Mouse (Mus musculus): ENCODE data around the gene Ttc16. TPM values are rescaled to one million over a fixed set of nuclear protein-coding genes. Genes with fewer than 3 reads are reported as not detected.

Ttc16 gene
- polyA plus RNA-seq, 1 experiment: 0.21 TPM

DNA sequence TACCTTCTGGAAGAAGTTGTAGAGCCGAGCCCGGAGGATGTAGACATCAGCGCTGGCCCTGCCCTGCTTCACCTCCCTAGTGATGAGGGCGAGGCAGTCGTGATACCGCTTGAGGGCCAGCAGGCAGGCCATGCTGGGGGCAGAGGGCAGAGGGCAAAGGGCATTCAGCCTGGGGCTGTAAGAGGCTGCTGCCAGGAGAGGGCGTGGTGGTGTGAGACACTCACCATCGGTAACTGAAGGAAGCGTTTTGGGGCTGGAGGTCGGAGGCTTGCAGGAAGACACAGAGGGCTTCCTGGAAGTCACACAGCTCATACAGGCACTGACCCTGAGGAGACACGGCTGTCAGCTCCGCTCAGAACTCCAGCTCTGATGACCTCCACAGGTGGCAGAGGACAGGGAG, 3.5 kb downstream of the Ttc16 start:
- H3K36me3 ChIP-seq (ENCODE audit: control insufficient read depth, insufficient read depth, low read length): no peaks in the 10 kb centered on the region
- H3K4me1 ChIP-seq (ENCODE audit: control insufficient read depth, insufficient read depth, insufficient read length): peaks cover 5% of the 10 kb centered on the region
- H3K27ac ChIP-seq (ENCODE audit: insufficient read depth, low read length): no peak overlapping the region
- no peak for DNase-seq (ENCODE audit: low read depth in 1 of 2, low spot score in 2 of 2)
- no peaks in the 10 kb centered on the region for H3K27me3 ChIP-seq (ENCODE audit: control insufficient read depth, insufficient read depth, low read length)
- TF ChIP-seq CTCF (IDR thresholded peaks at IDR 0.05; ENCODE audit: extremely low read depth, insufficient read depth, insufficient read length, insufficient replicate concordance) (no peak), POLR2A (IDR thresholded peaks at IDR 0.05; ENCODE audit: low read depth, low read length) (no peak)
- H3K4me3 ChIP-seq (ENCODE audit: extremely low read depth, insufficient read depth, insufficient read length): no peak overlapping the region
- 60% methylated on average over 12 of the region's 12 CpGs for WGBS

DNA sequence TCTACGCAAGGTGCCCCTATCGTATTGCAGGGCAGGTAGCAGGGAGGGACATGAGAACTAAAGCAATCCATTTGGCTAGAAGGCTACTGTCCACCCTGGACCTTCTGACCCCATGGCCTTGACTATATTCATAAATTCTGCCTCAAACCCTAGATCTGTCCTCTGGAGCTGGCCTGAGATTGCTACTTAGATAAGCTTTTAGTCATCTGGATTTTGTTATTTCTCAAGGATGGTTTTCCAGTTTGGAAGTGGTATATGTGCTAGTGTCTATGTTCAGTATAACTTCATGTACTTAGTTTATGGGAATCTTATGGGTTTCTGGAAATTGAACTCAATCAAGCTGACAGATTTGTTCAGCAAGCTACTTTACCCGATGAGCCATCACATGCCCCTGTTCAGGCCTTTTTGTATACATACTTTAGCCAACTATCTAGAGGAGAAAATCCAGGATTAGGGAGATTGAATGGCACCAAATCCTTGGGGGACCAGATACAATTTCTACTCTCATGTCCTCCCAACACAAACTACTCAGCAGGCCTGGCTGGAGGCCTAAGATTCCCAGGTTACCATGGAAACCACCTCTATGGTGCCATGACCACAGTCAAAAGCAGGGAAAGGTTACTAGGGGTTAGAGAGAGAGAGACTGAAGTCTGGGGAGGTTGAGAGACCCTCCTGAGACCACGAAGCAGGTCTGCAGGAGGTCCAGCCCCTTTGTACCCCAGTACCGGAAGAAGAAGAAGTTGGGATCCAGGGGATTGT, 5.9 kb downstream of the Ttc16 start:
- 89% methylated on average over 5 of the region's 5 CpGs for whole genome bisulfite sequencing
- Histone ChIP-seq H3K36me3 (ENCODE audit: control insufficient read depth, insufficient read depth, low read length) (no peaks in the 10 kb centered on the region), H3K27me3 (ENCODE audit: control insufficient read depth, insufficient read depth, low read length) (no peaks in the 10 kb centered on the region), H3K27ac (ENCODE audit: insufficient read depth, low read length) (no peak overlapping the region), H3K4me1 (ENCODE audit: control insufficient read depth, insufficient read depth, insufficient read length) (no peaks in the 10 kb centered on the region), H3K4me3 (ENCODE audit: extremely low read depth, insufficient read depth, insufficient read length) (no peak overlapping the region)
- no peak for DNase-seq (ENCODE audit: low read depth in 1 of 2, low spot score in 2 of 2)
- TF ChIP-seq POLR2A (IDR thresholded peaks at IDR 0.05; ENCODE audit: low read depth, low read length): no peak
- no peak for TF ChIP-seq CTCF (IDR thresholded peaks at IDR 0.05; ENCODE audit: extremely low read depth, insufficient read depth, insufficient read length, insufficient replicate concordance)

DNA sequence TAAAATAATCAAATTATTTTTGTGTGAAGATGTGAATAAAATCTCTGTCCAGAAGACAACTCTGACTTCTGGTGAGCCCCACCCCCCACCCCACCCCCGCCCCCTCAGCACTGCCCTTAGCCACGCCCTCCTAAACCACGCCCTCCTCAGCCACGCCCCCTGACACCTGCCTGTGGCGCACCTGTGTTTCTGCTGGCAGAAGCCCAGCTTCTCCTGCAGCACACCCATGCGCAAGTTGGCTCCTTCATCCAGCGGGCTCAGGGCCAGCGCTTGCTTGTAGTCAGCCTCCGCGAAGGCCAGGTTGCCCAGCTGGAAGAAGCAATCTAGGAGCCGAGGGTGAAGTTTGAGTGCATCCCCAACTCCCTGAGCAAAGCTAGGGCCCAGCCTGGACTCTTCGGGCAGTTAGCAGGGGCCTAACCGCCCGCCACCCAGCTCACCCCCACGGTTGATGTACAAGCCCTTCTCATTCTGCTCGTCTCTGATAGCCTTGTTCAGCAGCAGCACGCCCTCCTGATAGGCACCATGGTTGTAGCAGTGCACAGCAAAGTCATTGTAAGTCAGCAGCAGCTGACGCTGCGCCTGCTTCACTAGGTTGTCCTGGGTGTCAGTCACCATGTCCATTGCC, 6.7 kb downstream of the Ttc16 start:
- H3K4me1 ChIP-seq (ENCODE audit: control insufficient read depth, insufficient read depth, insufficient read length): no peaks in the 10 kb centered on the region
- 81% methylated on average over 19 of the region's 19 CpGs for WGBS
- no peak overlapping the region for H3K27ac ChIP-seq (ENCODE audit: insufficient read depth, low read length)
- no peak overlapping the region for H3K4me3 ChIP-seq (ENCODE audit: extremely low read depth, insufficient read depth, insufficient read length)
- no peaks in the 10 kb centered on the region for H3K36me3 ChIP-seq (ENCODE audit: control insufficient read depth, insufficient read depth, low read length)
- TF ChIP-seq POLR2A (IDR thresholded peaks at IDR 0.05; ENCODE audit: low read depth, low read length): no peak
- TF ChIP-seq CTCF (IDR thresholded peaks at IDR 0.05; ENCODE audit: extremely low read depth, insufficient read depth, insufficient read length, insufficient replicate concordance): no peak
- no peak for DNase-seq (ENCODE audit: low read depth in 1 of 2, low spot score in 2 of 2)
- no peaks in the 10 kb centered on the region for H3K27me3 ChIP-seq (ENCODE audit: control insufficient read depth, insufficient read depth, low read length)

DNA sequence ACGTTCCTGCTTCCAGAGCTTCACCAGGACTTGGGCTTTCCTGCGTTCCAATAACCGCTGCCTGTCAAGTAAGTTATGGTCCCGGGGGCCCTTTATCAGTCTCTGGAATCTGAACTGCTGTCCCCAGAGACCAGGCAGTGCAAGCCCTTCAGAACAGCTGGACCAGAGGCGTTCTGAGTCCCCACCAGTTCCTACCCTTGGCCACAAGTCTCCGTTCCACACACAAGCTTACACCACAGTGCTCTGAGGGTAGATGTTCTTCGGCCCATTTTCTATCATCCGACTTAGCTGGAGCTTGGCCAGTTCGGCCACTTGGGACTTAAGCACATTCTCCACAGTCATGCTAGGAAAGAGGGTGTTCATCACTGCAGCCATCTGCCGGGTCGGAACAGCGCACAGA, 8.2 kb downstream of the Ttc16 start:
- H3K27me3 ChIP-seq (ENCODE audit: control insufficient read depth, insufficient read depth, low read length): no peaks in the 10 kb centered on the region
- H3K4me1 ChIP-seq (ENCODE audit: control insufficient read depth, insufficient read depth, insufficient read length): no peaks in the 10 kb centered on the region
- TF ChIP-seq CTCF (IDR thresholded peaks at IDR 0.05; ENCODE audit: extremely low read depth, insufficient read depth, insufficient read length, insufficient replicate concordance) (no peak), POLR2A (IDR thresholded peaks at IDR 0.05; ENCODE audit: low read depth, low read length) (no peak)
- H3K4me3 ChIP-seq (ENCODE audit: extremely low read depth, insufficient read depth, insufficient read length): no peak overlapping the region
- WGBS: 72% methylated on average over 12 of the region's 12 CpGs
- no peak overlapping the region for H3K27ac ChIP-seq (ENCODE audit: insufficient read depth, low read length)
- H3K36me3 ChIP-seq (ENCODE audit: control insufficient read depth, insufficient read depth, low read length): peaks cover 1% of the 10 kb centered on the region; the same call in 1 of the 2 replicates
- DNase-seq (ENCODE audit: low read depth in 1 of 2, low spot score in 2 of 2): no peak

DNA sequence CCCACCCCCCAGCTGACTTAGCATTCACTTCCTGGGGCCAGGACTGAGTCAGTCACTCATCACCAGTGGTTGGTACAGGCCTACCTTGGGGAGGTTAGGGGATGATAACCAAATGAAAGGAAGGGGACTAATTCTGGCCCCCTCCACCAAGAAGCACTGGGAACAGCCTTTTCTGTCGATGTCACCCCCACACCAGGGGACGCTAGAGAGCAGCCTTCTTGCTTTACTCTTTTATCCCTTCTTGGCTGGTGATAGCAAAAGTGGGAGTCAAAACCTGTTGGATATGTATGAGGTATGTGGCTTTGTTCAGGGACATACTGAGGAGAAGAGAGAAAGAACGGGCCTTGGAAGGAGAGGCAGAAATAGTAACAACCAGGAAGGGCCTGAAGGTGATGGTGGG, 12.1 kb downstream of the Ttc16 start:
- WGBS: 79% methylated on average over 3 of the region's 3 CpGs
- TF ChIP-seq CTCF (IDR thresholded peaks at IDR 0.05; ENCODE audit: extremely low read depth, insufficient read depth, insufficient read length, insufficient replicate concordance) (no peak), POLR2A (IDR thresholded peaks at IDR 0.05; ENCODE audit: low read depth, low read length) (no peak)
- Histone ChIP-seq H3K27me3 (ENCODE audit: control insufficient read depth, insufficient read depth, low read length) (no peaks in the 10 kb centered on the region), H3K36me3 (ENCODE audit: control insufficient read depth, insufficient read depth, low read length) (peaks cover 14% of the 10 kb centered on the region; the same call in 1 of the 2 replicates), H3K4me1 (ENCODE audit: control insufficient read depth, insufficient read depth, insufficient read length) (no peaks in the 10 kb centered on the region), H3K27ac (ENCODE audit: insufficient read depth, low read length) (no peak overlapping the region), H3K4me3 (ENCODE audit: extremely low read depth, insufficient read depth, insufficient read length) (no peak overlapping the region)
- DNase-seq (ENCODE audit: low read depth in 1 of 2, low spot score in 2 of 2): no peak

DNA sequence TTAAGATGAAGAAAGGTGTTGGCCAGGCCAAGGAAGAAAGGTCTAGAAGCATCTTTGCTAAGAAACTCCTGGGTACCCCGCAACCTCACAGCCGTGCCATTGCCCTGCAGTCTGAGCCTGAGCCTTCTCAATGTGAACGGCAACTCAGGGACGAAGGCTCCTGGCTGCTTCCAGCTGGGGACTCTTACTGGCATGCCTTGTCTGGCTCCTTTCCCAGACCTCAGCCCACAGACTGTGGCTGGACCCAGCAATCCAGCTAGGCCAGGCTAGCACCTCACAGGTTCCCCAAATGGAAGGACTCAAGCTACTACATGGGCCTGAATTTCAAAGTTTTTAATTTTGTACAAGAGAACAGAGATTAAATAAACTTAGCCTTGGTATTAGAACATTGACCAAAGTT, 13.6 kb downstream of the Ttc16 start:
- DNase-seq (ENCODE audit: low read depth in 1 of 2, low spot score in 2 of 2): no peak
- 98% methylated on average over 4 of the region's 4 CpGs for WGBS

DNA sequence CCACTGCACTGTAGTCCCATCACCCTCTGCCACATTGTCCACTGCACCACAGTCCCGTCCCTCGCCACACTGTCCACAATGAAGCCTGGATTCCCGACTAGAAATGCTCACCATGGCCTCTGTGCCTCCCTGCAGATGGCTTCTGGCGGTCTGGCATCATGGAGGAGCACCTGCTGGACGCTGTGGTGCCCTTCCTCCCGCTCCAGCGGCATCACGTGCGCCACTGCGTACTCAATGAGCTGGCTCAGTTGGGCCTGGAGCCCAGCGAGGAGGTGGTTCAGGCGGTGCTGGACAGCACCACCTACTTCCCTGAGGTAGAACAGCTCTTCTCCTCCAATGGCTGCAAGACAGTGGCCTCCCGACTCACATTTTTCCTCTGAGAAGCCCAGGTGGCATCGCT, 14.1 kb downstream of the Ttc16 start:
- WGBS: 92% methylated on average over 14 of the region's 14 CpGs
- H3K27ac ChIP-seq (ENCODE audit: insufficient read depth, low read length): no peak overlapping the region
- H3K4me3 ChIP-seq (ENCODE audit: extremely low read depth, insufficient read depth, insufficient read length): no peak overlapping the region
- TF ChIP-seq CTCF (IDR thresholded peaks at IDR 0.05; ENCODE audit: extremely low read depth, insufficient read depth, insufficient read length, insufficient replicate concordance) (no peak), POLR2A (IDR thresholded peaks at IDR 0.05; ENCODE audit: low read depth, low read length) (no peak)
- H3K27me3 ChIP-seq (ENCODE audit: control insufficient read depth, insufficient read depth, low read length): no peaks in the 10 kb centered on the region
- no peaks in the 10 kb centered on the region for H3K4me1 ChIP-seq (ENCODE audit: control insufficient read depth, insufficient read depth, insufficient read length)
- no peak for DNase-seq (ENCODE audit: low read depth in 1 of 2, low spot score in 2 of 2)
- H3K36me3 ChIP-seq (ENCODE audit: control insufficient read depth, insufficient read depth, low read length): peaks cover 14% of the 10 kb centered on the region; the same call in 1 of the 2 replicates

More for the DNA sequence above, 13.6 kb downstream of the Ttc16 start:
- no peak for TF ChIP-seq CTCF (IDR thresholded peaks at IDR 0.05; ENCODE audit: extremely low read depth, insufficient read depth, insufficient read length, insufficient replicate concordance)
- TF ChIP-seq POLR2A (IDR thresholded peaks at IDR 0.05; ENCODE audit: low read depth, low read length): no peak
- H3K4me1 ChIP-seq (ENCODE audit: control insufficient read depth, insufficient read depth, insufficient read length): no peaks in the 10 kb centered on the region
- no peak overlapping the region for H3K4me3 ChIP-seq (ENCODE audit: extremely low read depth, insufficient read depth, insufficient read length)
- H3K36me3 ChIP-seq (ENCODE audit: control insufficient read depth, insufficient read depth, low read length): peaks cover 14% of the 10 kb centered on the region; the same call in 1 of the 2 replicates
- H3K27ac ChIP-seq (ENCODE audit: insufficient read depth, low read length): no peak overlapping the region
- no peaks in the 10 kb centered on the region for H3K27me3 ChIP-seq (ENCODE audit: control insufficient read depth, insufficient read depth, low read length)

All from spleen, adult 2 months (tissue).